Mouse (Mus musculus) bone marrow macrophage, adult 2 months (primary cell): ENCODE data around the gene Bcor.

Source experiments
- CTCF ChIP-seq: IDR thresholded peaks from 2 replicates; pipeline ENCODE4 v1.5.1; 2012; ENCODE audit warnings: low read depth, mild to moderate bottlenecking, low read length, moderate library complexity
- POLR2A ChIP-seq: IDR thresholded peaks from 2 replicates; pipeline ENCODE4 v1.6.1; 2012; ENCODE audit warnings: mild to moderate bottlenecking, low read depth, low read length, borderline replicate concordance

GRCm38 (mm10) chrX:12062932-12063260 lies 97.3 kb downstream of the Bcor start:
- TF ChIP-seq CTCF = no peak
- TF ChIP-seq POLR2A = no peak
